Mouse (Mus musculus): Measurements from ENCODE around the gene Olfr1305. TPM values are rescaled to one million over a fixed set of nuclear protein-coding genes. Genes with fewer than 3 reads are reported as not detected.

Gene Olfr1305
- polyA plus RNA-seq (2012; rRNA removed), result not detected in 2 replicates

- DNase-seq (ENCODE audit: extremely low spot score in 1 of 2, low spot score in 1 of 2), result no peak
Measured at GRCm38 (mm10) chr2:111877049-111877448, at the start of gene Olfr1305. Gene Olfr1305 (minus strand): TSS chr2:111877149.

GRCm38 (mm10) chr2:111916171-111916570 is 39.2 kb upstream of the Olfr1305 start, which contains the start of gene Olfr1306:
Gene Olfr1306 (minus strand): TSS chr2:111916271.
- no peak for DNase-seq (ENCODE audit: extremely low spot score in 1 of 2, low spot score in 1 of 2)

GRCm38 (mm10) chr2:111820240-111820639 is 56.7 kb downstream of the Olfr1305 start, which contains the start of gene Olfr1303:
Gene Olfr1303 (minus strand): TSS chr2:111820340.
- no peak for DNase-seq (ENCODE audit: extremely low spot score in 1 of 2, low spot score in 1 of 2)

Other genes starting within 250 kb of the Olfr1305 start
- not detected in 2 replicates for gene Olfr1298, start 227.9 kb downstream of the Olfr1305 start, polyA plus RNA-seq (2012; rRNA removed)
- gene Olfr1299, start 215.7 kb downstream of the Olfr1305 start, polyA plus RNA-seq (2012; rRNA removed), result not detected in 2 replicates
- gene Olfr1301, start 126.1 kb downstream of the Olfr1305 start, polyA plus RNA-seq (2012; rRNA removed), result 0.04 and 0.19 TPM in 2 replicates
- not detected in 2 replicates for gene Olfr1302, start 99.7 kb downstream of the Olfr1305 start, polyA plus RNA-seq (2012; rRNA removed)
- not detected in 2 replicates for gene Olfr1303, start 56.8 kb downstream of the Olfr1305 start, polyA plus RNA-seq (2012; rRNA removed)
- not detected in 2 replicates for gene Olfr1306, start 39.1 kb upstream of the Olfr1305 start, polyA plus RNA-seq (2012; rRNA removed)
- gene Olfr1307, start 72.3 kb upstream of the Olfr1305 start, polyA plus RNA-seq (2012; rRNA removed), result under 0.01 TPM in 1 of 2 replicates, not detected in the other
- gene Olfr1308, start 87.8 kb upstream of the Olfr1305 start, polyA plus RNA-seq (2012; rRNA removed), result not detected in 2 replicates
- not detected in 2 replicates for gene Olfr1309, start 113.1 kb upstream of the Olfr1305 start, polyA plus RNA-seq (2012; rRNA removed)
- not detected in 2 replicates for gene Olfr1310, start 135.6 kb upstream of the Olfr1305 start, polyA plus RNA-seq (2012; rRNA removed)
- not detected in 2 replicates for gene Olfr1311, start 147.3 kb upstream of the Olfr1305 start, polyA plus RNA-seq (2012; rRNA removed)
- not detected in 2 replicates for gene Olfr1312, start 173.1 kb upstream of the Olfr1305 start, polyA plus RNA-seq (2012; rRNA removed)
- gene Olfr1313, start 200.7 kb upstream of the Olfr1305 start, polyA plus RNA-seq (2012; rRNA removed), result not detected in 2 replicates
- gene Olfr1314, start 219.6 kb upstream of the Olfr1305 start, polyA plus RNA-seq (2012; rRNA removed), result 0.06 TPM in 1 of 2 replicates, not detected in the other
- not detected in 2 replicates for gene Olfr1315-ps1, start 238.3 kb upstream of the Olfr1305 start, polyA plus RNA-seq (2012; rRNA removed)